Mouse (Mus musculus) ovary, adult 18-20 months (tissue): ENCODE results near the gene Igfbp5.

Experiments used
- DNase-seq: peaks from one replicate; pipeline ENCODE4 v3.0.0; 2022; ENCODE audit warnings: low spot score, mixed read lengths

The Igfbp5 gene

DNA sequence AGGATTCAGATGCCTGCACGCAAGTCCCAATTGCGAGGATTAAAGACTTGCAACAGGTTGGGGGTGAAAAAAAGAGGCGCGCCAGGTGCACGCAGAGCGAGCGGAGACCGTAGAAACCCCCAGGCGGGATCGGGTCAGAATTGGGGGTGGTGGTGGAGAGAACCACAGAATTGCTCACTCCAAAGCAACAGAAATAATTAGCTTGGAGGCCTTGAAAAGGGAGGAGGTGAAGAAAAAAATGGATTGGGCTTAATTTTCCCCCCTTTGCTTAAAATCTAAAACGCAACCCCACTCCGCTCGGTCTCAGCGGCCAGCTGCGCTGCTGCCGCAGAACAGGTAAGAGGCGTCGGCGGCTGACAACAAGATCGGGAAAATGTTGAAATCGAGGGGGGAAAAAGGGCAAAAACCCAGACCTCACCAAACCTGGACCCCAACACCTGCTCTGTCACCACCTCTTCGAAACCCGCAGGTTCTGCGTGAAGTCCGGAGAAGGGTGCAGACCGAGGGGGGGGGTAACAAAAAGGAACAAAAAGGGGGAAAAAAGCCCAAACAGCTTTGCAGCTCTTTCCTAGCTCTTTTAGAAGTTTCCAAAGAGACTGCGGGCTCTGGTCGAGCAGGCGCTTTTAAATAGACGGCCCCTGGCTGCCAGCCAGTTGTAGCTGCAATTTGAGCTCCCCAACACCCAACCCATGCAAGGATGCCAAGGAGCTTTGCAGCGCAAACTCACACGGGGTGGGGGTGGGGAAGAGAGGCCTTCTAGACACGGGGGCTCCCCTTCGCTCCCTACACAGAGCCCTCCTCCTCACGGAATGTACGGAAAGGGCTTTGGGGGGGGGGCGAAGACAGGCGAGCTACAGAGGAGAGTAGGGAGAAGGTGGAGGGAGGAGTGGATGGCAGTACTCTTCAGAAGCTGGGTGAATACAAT is at the start of gene Igfbp5:
Igfbp5 (minus strand) TSS at position 598 of the 925 bp plus-strand sequence.
- peak; percentile 65 for DNase-seq

DNA sequence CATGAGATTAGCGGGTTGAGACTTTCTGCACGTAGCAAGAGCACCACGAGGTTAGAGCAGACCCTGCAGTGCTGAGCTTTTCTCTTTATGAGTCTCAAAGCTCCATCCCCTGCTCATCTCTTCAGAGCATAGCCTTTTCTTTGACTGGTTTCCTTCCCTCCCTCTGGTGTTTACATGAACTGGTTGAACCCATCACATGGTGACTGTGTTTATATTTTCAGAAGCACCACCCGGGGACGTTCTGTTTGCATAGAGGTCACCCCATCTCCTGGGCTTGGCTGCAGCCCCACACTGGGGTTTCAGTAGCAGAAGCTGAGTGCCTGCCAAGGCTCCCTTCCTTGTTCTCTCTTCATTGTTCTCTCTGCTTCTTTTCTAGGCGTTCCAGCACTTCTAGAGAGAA is 40.1 kb upstream of the Igfbp5 start:
- peak; percentile 54 for DNase-seq

DNA sequence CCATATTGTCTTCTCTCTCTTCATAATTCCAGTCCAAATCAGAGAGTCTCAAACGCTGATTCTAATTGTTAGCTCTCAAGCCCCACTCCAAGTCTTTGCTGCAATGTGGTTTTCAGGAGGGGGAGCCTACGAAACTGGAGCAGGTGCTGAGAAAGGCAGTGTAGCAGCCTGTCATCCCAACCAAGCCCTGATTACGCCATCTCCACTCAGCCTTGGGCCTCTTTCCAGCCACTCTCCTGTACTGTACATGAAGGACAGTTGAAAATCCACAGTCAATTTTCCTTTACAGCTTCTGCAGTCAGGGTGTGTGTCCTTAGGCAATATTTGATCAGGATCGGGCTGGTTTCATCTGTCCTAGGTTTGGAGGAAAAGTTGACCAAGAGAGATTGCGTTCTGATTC is 38.4 kb upstream of the Igfbp5 start:
- DNase-seq: no peak

DNA sequence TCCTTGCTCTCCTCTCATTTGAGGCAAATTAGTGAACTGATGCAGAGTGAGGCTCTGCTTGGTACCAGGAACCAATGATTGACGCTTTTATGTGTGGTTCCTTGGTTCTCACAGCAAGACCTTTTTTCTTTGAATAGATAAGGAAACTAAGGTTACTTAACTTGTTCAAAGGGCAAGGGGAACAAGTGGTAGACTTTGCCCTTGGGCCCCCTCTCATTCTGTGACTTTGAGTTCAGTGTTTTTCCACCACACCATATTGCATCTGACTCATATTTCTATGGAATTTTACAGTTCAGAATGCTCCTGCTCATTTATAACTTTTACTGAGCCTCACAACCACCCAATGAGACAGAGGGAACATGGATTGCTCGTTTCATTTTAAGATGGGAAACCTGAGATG is 21.1 kb upstream of the Igfbp5 start:
- DNase-seq: no peak

DNA sequence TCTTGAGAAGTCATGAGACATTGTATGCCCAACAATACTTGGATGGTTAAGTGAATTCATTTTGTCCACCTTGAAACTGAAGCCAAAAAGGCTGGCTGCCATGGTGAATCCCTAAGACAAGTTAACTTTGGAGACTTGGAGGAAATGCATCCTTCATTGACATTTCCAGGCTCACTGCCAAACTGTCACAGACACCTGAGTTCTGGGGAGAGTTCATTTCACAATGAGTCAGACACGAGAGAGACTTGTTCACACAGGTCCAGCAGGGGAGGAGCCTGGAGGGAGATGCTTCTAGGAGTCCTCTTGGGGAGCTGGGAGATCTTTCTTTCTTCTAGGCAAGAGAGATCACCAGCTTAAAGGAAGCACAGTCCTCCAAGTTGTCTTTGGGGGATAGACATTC is 13.2 kb upstream of the Igfbp5 start:
- no peak for DNase-seq

DNA sequence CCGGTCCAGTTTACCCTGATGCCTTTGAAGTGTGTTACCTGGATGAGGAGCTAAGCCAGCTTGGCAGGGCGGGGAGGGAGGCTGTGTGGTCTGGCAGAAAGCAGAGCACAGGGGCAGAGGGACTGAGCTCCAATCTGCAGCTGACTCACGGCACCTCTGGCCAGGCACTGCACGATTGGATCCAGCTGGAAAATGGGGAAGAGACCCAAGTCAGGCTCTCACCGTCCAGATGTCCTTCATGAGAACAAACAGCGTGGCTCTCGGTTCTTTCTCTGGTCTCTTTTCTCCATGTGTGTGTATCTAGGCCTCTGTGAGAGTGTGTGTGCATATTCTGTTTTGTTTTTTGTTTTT is 11.1 kb upstream of the Igfbp5 start:
- no peak for DNase-seq

DNA sequence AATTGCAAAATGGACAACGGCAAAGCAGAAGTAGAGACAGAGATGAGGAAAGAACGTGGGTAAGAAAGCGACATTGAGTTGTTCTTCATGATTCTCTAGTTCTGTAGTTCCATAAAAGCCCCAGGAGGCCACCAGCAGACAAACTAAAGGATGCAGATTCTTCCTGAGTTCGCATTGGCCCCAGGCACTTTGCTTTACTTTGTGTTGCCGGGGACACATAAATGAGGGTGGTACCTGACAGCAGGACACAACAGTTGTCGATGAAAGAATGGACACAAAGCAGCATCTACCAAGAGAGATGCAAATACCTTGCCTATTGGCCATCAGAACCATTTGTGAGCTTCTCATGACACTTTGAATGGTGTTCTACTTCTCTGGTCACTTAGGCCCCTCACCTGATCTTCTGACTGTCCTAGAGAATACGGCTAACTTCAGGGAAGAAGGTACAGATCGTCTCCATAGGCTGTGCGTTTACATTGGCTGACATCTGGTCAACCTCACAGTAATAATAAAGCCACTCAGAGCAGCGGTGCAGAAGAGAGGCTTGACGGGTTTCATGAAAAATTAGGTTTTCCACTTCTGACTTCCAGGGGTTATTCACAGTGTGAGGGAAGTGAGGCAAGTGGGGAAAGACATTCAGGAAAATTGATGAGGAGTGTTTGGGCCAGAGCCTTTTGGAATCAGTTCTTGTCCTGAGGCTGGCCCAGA is 10.6 kb upstream of the Igfbp5 start:
- no peak for DNase-seq

DNA sequence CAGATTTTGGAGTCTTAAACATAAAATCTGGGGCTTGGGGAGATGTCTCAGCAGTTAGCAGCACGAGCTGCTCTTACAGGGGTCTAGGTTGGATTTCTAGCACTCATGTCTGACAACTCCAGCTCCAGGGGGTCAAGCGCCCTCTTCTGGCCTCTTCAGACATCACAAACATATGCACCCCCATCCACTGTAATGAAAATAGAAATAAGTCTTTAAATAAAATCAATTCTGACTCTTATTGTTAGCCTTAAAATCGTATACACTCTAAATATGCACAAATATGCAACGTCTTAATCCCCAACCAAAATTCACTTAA is 4.6 kb upstream of the Igfbp5 start:
- DNase-seq: no peak

DNA sequence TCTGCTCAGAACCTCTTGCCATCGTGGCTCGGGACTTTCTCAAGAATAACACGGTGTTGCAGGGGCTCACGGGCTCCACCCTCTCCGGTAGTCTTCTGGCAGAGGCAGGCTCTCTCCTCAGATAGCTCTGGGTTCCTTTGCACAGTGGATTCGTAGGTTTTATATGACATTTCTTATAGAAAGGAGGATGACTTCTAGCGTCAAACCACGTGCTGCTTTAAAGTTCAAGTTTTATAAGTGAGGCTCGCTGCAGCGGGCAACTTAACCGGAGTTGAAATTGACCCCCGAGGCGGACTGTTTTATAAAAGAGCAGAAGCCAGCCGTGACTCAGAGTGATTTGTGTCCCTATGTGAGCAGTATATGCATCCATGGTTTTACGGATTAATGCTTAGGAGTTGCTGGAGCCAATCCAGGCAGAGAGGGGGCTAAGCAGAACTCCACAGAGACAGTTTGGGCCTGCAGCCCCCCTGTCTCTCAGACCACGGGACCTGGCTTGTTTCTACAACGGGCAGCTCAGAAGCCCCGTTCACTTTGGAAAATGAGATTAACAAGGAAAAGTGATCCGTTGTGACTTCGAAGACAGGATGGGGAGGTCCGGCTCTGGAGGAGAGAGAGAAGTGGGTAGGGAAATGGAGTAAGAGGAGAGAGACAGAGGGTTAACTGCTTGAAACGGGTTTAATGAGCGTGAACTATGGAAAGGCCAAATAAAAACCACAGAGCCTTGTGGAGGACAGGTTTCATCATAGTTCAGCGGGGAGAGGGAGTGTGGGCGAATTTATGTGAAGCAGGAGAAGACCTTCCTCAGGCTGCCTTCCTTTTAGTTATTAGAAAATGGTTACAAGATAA is 4.0 kb upstream of the Igfbp5 start:
- no peak for DNase-seq

DNA sequence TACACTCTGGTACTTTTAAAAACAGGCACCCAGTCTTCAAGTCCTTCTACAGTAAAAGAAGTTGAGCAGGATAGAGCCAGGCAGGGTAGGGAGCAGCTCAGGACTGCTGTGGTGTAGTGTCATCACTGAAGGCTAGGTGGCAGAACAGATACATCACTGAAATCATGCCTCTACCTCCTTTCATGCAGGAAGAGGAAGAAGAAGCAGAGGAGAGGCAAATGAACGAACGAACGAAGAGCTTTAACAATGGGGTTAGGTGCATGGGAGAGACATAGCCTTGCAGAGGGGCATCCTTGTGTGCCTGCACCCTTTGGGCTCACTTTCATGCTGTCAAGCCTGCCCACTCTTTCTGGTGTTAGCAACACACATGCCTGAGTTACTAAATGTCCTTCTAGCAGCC is 3.2 kb upstream of the Igfbp5 start:
- no peak for DNase-seq

DNA sequence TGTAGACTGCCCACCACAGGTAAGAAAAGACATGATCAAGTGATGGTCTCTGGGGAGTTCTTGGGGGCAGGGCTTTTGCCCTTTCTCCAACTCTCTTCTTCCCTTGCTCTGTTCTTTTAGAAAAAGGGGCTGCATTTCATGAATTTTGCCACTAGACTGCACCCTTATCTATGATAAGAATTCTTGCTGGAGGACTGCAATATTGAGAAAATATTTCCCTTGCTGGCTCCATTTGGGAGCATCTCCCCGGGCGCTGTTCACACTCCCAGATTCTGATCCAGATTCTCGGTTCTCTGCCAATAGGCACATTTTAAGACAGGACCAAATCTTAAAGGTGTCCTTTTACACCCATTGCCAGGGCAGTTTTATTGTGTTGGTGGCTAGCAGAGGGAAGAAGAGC is 1.4 kb upstream of the Igfbp5 start:
- DNase-seq: no peak

DNA sequence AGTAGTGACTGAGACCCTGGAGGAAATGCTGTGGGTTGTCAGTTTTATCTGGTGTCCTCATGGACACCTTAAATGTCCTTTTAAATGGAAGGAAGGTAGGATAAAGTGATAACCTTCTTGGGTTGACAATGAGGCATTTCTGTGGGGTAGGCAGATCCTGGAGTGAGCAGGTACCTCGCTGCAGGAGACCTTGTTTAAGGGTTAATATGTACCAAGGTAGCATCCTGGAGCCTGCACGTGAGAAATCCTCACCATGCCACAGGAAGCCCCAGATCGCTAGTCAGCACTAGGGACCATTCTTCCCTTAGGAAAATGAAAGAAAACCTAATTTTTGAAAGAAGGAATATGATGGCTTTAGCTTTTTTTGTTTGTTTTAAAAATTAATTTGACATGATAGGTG is 1.0 kb upstream of the Igfbp5 start:
- no peak for DNase-seq

DNA sequence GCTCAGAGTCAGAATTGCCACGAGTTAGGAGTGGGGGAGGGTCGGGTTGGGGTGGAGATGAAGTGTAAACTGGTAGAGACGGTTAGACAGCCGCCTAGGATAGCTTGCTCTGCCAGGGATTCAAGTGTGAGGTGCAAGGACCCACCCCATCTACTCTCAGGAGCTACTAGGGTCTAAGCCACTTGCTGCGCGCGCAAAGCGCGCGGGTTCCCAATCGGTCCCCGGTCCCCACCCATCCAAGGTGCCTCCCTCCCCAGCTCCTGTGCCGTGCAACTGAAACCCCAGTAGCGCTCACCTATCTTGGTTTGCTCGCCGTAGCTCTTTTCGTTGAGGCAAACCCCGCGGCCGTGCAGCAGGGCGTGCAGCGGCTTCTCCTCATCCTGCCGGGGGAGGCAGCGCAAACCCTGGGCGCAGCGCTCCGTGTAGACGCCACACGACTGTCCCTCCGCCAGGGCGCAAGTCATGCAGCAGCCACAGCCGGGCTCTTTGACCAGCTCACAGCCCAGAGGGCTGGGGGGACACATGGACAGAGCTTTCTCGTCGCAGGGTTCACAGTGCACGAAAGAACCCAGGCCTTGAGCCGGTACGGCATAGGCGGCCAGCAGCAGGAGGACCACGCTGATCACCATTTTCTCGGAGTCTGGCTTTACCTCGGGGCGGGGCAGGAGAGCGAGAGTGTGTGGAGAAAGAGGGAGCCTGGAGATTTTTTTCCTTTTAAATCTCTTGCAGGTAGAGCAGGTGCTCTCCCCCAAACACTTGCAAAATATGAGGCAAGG is 985 bp downstream of the Igfbp5 start:
- no peak for DNase-seq

DNA sequence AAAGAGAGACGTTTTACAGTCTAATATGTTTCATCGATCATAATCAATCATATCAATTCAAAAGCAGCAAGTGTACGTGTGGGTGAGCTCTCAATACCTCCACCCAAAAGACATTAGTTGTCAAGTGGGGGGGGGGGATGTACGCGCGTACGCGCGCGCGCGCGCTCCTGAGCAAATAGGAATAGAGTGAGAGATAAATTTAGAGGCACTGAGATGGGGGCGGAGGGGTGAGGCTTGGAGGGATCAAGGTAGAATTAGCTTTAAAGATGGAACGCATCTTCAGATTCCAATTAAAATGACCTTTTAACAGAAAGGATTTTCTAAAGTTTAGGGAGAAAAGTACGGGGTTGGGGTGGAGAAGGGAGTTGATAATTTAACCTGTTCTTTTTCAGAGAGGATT is 1.6 kb downstream of the Igfbp5 start:
- DNase-seq: no peak

DNA sequence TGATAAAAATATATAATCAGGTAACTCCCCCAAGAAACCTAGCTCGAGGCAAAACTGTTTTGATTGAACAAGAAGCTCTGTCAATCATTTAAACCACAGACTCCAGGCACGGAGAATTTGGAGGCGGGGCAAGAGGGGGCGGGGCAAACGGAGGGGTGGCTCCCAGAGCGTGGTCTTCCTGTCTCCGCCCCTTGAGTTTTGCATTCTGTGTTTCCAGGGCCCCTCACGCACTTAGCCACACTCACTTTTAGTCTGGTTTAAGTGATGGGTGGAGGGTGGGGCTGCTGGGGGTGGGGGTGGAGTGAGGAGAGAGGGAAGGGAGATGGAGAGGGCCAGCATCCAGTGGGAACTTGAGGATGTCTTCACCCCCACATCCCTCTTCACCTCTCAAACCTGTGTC is 2.2 kb downstream of the Igfbp5 start:
- DNase-seq: peak; percentile 43

DNA sequence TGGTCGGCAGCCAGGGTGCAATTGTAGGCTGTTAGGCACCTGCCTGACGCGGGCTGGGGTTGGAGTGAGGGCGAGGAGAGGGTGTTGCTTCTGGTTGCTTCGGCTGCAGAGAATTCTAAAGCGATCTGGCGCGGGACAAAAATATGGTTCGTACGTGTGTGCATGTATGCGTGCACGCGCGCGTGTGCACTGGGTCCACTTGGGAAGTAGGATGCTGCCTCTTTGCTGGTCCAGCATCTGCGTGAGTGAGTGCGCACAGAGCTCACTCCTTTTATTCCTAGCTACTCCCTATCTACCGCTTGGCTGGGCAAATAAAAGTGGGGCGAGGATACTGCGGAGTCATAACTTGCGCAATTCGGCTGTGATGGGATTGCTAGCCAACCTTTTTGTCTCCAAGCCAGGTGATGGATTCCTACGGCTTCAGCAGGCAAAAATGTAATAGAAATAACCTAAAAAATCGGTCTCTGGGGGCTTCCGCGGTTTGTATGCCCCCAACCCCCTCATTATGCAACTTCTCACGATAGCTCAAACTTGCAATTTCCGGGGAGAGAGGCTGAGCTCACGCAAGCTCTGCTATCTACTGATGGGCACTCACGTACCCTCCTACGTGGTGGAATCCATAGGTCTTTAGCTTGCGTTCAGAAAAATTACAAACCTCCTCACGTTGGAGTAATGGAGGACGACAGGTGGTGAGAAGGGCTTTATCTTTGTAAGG is 2.8 kb downstream of the Igfbp5 start:
- no peak for DNase-seq

DNA sequence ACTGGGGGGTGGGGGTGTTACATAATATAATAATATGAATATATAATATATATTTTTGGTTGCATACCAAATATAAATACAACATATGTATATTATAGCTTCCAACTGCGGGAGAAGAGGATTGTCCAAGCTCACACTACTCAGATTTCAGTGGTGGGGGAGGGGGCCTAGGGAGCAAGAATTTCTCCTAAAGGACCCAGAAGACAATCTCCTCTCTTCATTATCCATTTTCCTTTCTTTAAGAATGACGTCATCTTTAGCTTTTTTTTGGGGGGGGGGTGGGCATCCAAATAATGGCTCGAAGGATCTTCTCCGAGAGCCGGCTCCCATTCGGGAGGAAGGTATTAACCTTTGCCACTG is 3.4 kb downstream of the Igfbp5 start:
- DNase-seq: no peak

DNA sequence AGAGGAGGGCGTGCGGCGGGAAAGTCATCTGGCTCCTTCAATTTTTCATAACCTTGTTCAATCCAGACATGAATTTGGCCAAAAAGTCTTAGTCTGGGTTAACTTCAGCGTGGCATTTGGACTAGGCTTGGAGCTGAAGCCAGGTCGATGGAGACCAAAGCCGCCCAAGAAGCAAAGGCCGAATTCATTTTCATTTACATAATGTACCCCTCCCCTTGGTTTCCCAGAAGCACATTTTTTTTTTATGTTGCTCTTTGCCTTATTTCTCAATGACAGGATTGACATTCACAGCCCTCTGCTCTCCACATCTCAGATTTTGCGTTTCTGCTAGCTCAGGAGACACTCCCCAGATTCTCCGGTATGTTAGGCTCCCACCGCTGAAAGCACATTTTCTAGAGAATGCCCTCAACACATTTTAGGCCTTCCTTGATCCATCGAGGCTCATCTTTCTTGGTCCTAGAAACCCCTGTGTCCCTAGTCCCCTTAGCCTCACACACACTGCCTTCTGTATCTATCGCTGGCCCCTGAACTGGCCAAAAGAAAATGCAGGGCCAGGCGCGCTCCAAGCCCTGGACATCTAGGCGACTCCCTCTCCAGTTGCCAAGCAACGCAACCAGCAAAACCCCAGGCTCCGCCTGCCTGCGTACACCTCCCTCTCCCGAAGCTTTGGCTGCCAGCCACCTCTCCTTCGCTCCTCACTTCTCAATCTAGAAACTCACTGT is 3.9 kb downstream of the Igfbp5 start:
- DNase-seq: peak; percentile 88

DNA sequence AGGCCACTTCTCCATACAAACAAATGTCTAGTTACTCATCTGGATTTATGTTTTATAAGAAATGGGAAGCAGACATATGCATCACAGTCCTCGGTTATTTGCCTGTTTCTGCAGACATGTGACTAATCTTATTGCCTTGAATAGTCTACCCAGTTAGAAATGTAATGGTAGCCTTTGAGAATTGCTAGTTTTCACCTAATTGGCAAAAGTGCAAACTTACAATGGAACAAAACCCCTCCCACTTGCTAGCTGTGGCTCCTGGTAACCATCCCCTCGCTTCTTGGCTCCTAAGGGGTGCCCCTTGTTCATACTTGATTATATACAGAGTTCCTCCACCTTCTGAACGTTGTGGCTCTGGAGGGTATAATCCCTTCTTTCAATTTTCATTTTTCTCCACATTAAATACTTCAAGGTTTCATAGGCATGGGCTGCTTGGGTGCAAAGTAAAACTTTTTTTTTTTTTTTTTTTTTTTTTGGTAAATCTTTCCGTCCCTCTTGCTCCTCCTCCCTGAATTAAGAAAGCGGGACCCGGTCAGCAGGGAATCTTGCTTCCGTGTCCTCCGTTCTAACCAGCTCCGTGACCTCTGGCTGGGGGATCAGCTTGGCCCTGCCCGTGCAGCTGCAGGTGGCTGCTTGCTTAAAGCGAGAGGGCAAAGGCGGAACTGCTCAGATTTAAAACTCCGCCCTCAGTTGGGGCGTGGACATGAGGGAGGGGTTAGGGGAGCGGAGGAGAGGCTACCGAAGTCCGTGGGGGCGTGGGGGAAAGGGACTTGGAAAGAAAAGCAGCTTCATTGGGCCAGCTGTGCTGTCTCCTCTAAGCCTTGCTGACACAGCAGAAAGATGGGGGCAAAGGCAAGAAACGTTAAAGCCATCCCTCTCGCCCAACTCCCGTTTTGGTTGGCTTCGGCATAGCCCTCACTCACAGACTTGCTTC is 4.7 kb downstream of the Igfbp5 start:
- DNase-seq: peak; percentile 79

DNA sequence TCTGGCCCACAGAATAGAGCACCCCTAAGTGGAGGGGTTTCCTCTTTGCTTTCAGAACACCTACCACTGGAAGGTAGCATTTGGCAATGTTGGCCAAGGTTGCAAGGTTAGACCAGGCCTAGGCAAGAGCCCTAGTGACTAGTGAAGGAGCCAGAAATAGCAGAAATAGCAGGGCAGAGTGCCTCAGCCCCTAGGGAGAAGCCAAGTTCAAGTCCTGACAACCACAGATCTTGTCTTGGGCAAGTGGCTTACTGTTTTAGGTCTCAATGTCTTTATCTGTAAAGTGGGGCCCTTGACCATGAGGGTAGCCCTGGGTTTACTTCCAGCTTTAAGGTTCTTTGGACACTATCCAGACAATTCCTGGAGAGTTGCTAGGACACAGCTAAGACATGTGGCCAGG is 5.4 kb downstream of the Igfbp5 start:
- no peak for DNase-seq
